ENCODE assay signal across 26 mouse cellular contexts in genomic region chr9:46499426-46499825, GRCm38 (mm10).
"Had no signal": no experiment of that assay in that cellular context is flagged by ENCODE, and none has a peak within 500 bp of the region (broad histone marks: within the 10 kb centered on the region; RNA-seq: fewer than 3 reads in every experiment).

No protein-coding gene starts in this region.

- H3K27ac ChIP-seq: embryonic facial prominence, embryonic 10.5 days; embryonic facial prominence, embryonic 12.5 days; embryonic facial prominence, embryonic 13.5 days; embryonic facial prominence, embryonic 15.5 days; forebrain, embryonic 12.5 days; forebrain, embryonic 13.5 days; forebrain, embryonic 15.5 days; gastrocnemius, adult 2 months; heart, adult 2 months; heart, embryonic 10.5 days had no signal

- H3K27me3 ChIP-seq: embryonic facial prominence, embryonic 12.5 days; embryonic facial prominence, embryonic 13.5 days; embryonic facial prominence, embryonic 15.5 days; forebrain, embryonic 15.5 days had no signal

- H3K4me1 ChIP-seq: embryonic facial prominence, embryonic 12.5 days; embryonic facial prominence, embryonic 13.5 days; embryonic facial prominence, embryonic 15.5 days; heart, embryonic 10.5 days had no signal

- H3K36me3 ChIP-seq: embryonic facial prominence, embryonic 10.5 days; embryonic facial prominence, embryonic 12.5 days; embryonic facial prominence, embryonic 13.5 days; embryonic facial prominence, embryonic 15.5 days; forebrain, embryonic 10.5 days; forebrain, embryonic 12.5 days; forebrain, embryonic 15.5 days; heart, embryonic 10.5 days had no signal

- H3K9ac ChIP-seq: embryonic facial prominence, embryonic 12.5 days; embryonic facial prominence, embryonic 13.5 days; embryonic facial prominence, embryonic 15.5 days; forebrain, embryonic 12.5 days; forebrain, embryonic 13.5 days; forebrain, embryonic 15.5 days; forebrain, postnatal 0 days had no signal

- H3K9me3 ChIP-seq: embryonic facial prominence, embryonic 10.5 days; embryonic facial prominence, embryonic 12.5 days; embryonic facial prominence, embryonic 13.5 days; embryonic facial prominence, embryonic 15.5 days; forebrain, embryonic 10.5 days; forebrain, embryonic 12.5 days; forebrain, embryonic 13.5 days; forebrain, embryonic 15.5 days; heart, embryonic 10.5 days had no signal

- H3K4me3 ChIP-seq: embryonic facial prominence, embryonic 10.5 days; embryonic facial prominence, embryonic 12.5 days; embryonic facial prominence, embryonic 13.5 days; embryonic facial prominence, embryonic 15.5 days; erythroblast, embryonic 14.5 days; forebrain, embryonic 10.5 days; forebrain, embryonic 12.5 days; forebrain, embryonic 13.5 days; forebrain, embryonic 15.5 days; gastrocnemius, adult 2 months; heart, adult 2 months; heart, embryonic 10.5 days had no signal

- H3K4me2 ChIP-seq: embryonic facial prominence, embryonic 12.5 days; embryonic facial prominence, embryonic 13.5 days; embryonic facial prominence, embryonic 15.5 days; forebrain, embryonic 12.5 days; forebrain, embryonic 13.5 days; forebrain, embryonic 15.5 days had no signal

- DNase-seq: cerebellum, postnatal 10 days; cerebellum, postnatal 14 days; cerebellum, postnatal 25 days; cerebellum, postnatal 36 days; embryo, embryonic 11 days; forebrain, postnatal 0 days; gastrocnemius, adult 2 months; gastrocnemius, postnatal 10 days; gastrocnemius, postnatal 14 days; gastrocnemius, postnatal 25 days; gastrocnemius, postnatal 36 days; heart, adult 11 months; heart, adult 18-20 months; heart, adult 2 months had no signal

- ATAC-seq: forebrain, embryonic 13.5 days; forebrain, embryonic 14.5 days; forebrain, embryonic 15.5 days; forebrain, embryonic 16.5 days; forebrain, postnatal 0 days had no signal
